Mouse (Mus musculus) liver, adult 2 months (tissue): ENCODE measurements around the gene Ptgr2. TPM values are rescaled to one million over a fixed set of nuclear protein-coding genes. Genes with fewer than 3 reads are reported as not detected.
"Not testable (repeated sequence)": the region's sequence is repeated elsewhere in the genome, so short reads cannot be mapped to it uniquely, and the experiment has no call there.

Experiments
- DNase-seq: peaks from one replicate; pipeline ENCODE4 v3.0.0-alpha.2; 2011; ENCODE audit warnings: low read depth, low spot score; ENCODE audit errors: extremely low read depth
- H3K27ac ChIP-seq: fragments of 200-500 bp; replicated peaks from 2 replicates; pipeline ENCODE4 v1.5.1; 2012; ENCODE audit warnings: low read depth, mild to moderate bottlenecking, control low read depth, inconsistent platforms, low read length; ENCODE audit not compliant: insufficient read depth
- H3K27me3 ChIP-seq: fragments of 200-500 bp; 2 replicates; pipeline ENCODE4 v1.6.1; 2012; ENCODE audit warnings: mild to moderate bottlenecking, moderate library complexity, low read length, inconsistent platforms; ENCODE audit not compliant: control insufficient read depth, insufficient read depth
- H3K36me3 ChIP-seq: fragments of 200-500 bp; 2 replicates; pipeline ENCODE4 v1.6.1; 2012; ENCODE audit warnings: low read length, inconsistent platforms; ENCODE audit not compliant: control insufficient read depth, insufficient read depth
- H3K4me1 ChIP-seq: fragments of 200-500 bp; 2 replicates; pipeline ENCODE4 v1.6.1; 2011; ENCODE audit warnings: low read length; ENCODE audit not compliant: control insufficient read depth, insufficient read depth
- H3K4me3 ChIP-seq: fragments of 200-500 bp; 2 replicates; pipeline ENCODE4 v1.5.1; 2011; ENCODE audit warnings: low read depth, mild to moderate bottlenecking, control low read depth, low read length, moderate library complexity; ENCODE audit not compliant: insufficient read depth
- H3K79me2 ChIP-seq: fragments of 200-500 bp; 2 replicates; pipeline ENCODE4 v1.6.1; 2012; ENCODE audit warnings: inconsistent platforms, mild to moderate bottlenecking, low read length, moderate library complexity; ENCODE audit not compliant: control insufficient read depth, insufficient read depth
- H3K9ac ChIP-seq: fragments of 200-500 bp; 2 replicates; pipeline ENCODE4 v1.6.1; 2012; ENCODE audit warnings: low read depth, mild to moderate bottlenecking, control low read depth, inconsistent platforms, low read length
- CTCF ChIP-seq: fragments of 200-500 bp; IDR thresholded peaks from 2 replicates; pipeline ENCODE4 v1.5.1; 2011; ENCODE audit warnings: low read depth, low read length, control low read depth
- POLR2A ChIP-seq: fragments of 200-500 bp; IDR thresholded peaks from 2 replicates; pipeline ENCODE4 v1.6.1; 2011; ENCODE audit warnings: low read length, control low read depth; ENCODE audit not compliant: insufficient read depth; ENCODE audit errors: extremely low read depth
- WGBS: fragments of 180-500 bp; shearing (Covaris S2); methylation state at CpG from one replicate; pipeline ENCODE4 v1.1.7; 2018; 5-methylcytosine and 5-hydroxymethylcytosine counted together
- polyA plus RNA-seq: library from polyadenylated mRNA; depleted of rRNA; stranded (reverse); fragments of >200 nt; gene quantifications from 2 replicates; pipeline ENCODE4 v1.2.3, GENCODE M21; 2012; rRNA removed
- total RNA-seq: library from RNA; depleted of rRNA; stranded (reverse); fragments of >200 nt; gene quantifications from 2 replicates; pipeline ENCODE4 v1.2.3, GENCODE M21; 2014; rRNA removed

The Ptgr2 gene
- total RNA-seq: 61.9 and 75.3 TPM in 2 replicates
- polyA plus RNA-seq: 16.3 and 18.5 TPM in 2 replicates

DNA sequence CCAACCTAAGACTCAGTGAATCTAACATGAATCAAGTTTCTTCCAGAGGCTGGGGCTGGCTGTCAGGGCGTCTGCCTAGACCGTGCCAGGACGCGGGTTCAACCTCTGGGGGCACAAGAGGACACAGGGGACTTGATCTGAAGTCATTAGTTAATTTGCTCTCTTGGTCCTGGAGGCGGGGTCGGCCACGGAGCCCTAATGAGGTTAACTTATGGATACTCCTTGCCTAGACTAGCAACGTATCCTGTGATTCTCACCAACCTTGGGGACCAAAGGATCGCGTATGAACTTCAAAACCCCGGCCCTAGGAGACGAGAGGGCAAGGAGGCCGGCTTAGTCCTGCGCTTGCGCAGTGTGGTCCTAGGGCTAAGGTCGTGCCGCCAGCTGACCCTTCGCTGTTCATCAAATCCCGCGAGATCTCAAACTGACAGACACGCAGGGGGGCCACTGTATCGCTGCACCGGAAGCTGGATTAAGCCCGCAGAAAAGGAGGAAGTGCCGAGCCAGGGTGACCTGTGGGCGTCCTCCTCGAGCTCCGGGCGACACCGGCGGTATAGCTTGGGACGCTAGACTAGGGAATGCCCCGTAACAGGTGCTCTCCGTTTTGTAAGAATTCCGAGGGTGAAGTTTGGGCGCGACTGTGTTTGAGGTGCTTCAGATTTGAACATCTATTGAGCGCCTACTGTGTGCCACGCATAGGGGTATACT is at the start of gene Ptgr2:
Gene Ptgr2 (plus strand): TSS at position 348 of the 708 bp plus-strand sequence.
- no peaks in the 10 kb centered on the region for H3K27me3 ChIP-seq
- peak; percentile 94 for DNase-seq
- peak within 1 kb of the TSS; percentile 93 for H3K27ac ChIP-seq
- WGBS: under 1% methylated on average over 39 of the region's 39 CpGs
- peaks cover 3% of the 10 kb centered on the region for H3K36me3 ChIP-seq
- peaks cover 13% of the 10 kb centered on the region; the same call in 1 of the 2 replicates for H3K79me2 ChIP-seq
- H3K4me3 ChIP-seq: peak within 1 kb of the TSS; percentile 71
- peak; percentile 87 for TF ChIP-seq POLR2A
- no peak for TF ChIP-seq CTCF
- peaks cover 5% of the 10 kb centered on the region; the same call in 1 of the 2 replicates for H3K4me1 ChIP-seq
- H3K9ac ChIP-seq: peak within 1 kb of the TSS; percentile 86

DNA sequence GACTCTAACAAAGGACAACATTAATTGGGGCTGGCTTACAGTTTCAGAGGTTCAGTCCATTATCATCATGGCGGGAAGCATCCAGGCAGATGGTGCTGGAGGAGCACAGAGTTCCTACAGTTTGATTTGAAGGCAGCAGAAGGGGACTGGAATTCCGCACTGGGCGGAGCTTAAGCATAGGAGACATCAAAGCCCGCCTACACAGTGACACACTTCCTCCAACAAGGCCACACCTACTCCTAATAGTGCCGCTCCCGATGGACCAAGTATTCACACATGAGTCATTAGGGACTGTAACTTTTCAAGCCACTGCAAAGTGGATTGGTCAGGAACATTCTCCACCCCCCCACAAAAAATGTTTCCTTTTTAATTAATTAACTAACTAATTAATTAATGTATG is 49.5 kb upstream of the Ptgr2 start:
- Histone ChIP-seq H3K4me1 (peaks cover 1% of the 10 kb centered on the region; the same call in 1 of the 2 replicates), H3K79me2 (no peaks in the 10 kb centered on the region), H3K27me3 (no peaks in the 10 kb centered on the region), H3K4me3 (no peak overlapping the region), H3K27ac (no peak overlapping the region), H3K36me3 (no peaks in the 10 kb centered on the region), H3K9ac (no peak overlapping the region)
- no peak for TF ChIP-seq CTCF
- no peak for TF ChIP-seq POLR2A
- WGBS: 94% methylated on average over 6 of the region's 6 CpGs
- DNase-seq: no peak

DNA sequence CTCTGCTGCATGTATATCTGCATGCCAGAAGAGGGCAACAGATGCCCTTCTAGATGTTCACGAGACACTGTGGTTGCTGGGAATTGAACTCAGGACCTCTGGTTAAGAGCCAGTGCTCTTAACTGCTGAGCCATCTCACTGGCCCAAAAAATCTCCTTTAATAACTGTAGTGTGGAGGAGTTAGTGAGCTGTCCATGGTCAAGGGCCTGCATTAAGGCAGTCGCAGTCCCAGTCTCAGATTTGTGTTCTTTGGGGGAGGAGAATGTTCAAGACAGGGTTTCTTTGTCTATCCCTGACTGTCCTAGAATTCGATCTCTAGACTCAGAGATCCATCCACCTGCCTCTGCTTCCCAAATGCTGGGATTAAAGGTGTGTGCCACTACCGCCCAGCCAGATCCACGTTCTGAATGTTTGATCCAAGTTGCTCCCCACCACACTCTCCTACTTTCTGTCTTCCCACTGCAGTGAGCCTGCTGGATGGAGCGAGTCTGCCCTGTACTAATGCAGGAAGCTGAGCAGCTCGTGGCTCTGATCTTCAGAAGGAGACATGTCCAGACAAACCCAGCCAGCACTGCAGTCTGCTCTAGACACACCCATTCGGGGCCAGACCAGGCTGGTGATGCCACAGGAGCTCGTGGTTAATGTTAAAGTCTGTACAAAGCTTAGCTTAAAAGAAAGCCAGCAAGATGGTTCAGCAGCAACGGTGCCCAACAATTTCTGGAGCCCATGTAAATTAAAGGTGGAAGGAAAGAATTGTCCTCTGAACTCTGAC is 48.9 kb upstream of the Ptgr2 start:
- no peak for DNase-seq
- Histone ChIP-seq H3K79me2 (no peaks in the 10 kb centered on the region), H3K4me1 (peaks cover 1% of the 10 kb centered on the region; the same call in 1 of the 2 replicates), H3K9ac (no peak overlapping the region), H3K27ac (no peak overlapping the region), H3K4me3 (no peak overlapping the region), H3K27me3 (no peaks in the 10 kb centered on the region), H3K36me3 (no peaks in the 10 kb centered on the region)
- TF ChIP-seq CTCF: no peak
- no peak for TF ChIP-seq POLR2A
- 81% methylated on average over 10 of the region's 10 CpGs for WGBS

DNA sequence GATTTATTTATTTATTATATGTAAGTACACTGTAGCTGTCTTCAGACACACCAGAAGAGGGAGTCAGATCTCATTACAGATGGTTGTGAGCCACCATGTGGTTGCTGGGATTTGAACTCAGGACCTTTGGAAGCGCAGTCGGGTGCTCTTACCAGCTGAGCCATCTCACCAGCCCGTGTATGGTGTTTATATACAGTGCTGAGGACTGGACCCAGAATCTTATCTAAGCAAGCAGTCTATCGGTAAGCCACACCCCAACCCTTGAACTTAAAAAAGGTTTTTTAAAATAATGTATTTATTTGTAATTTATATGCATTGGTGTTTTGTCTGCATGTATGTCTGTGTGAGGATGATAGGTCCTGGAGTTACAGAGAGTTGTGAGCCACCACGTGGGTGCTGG is 48.0 kb upstream of the Ptgr2 start:
- H3K9ac ChIP-seq, H3K27ac ChIP-seq, H3K79me2 ChIP-seq, H3K27me3 ChIP-seq, DNase-seq, H3K4me1 ChIP-seq, H3K36me3 ChIP-seq, H3K4me3 ChIP-seq: not testable (repeated sequence)
- 93% methylated on average over 5 of the region's 5 CpGs for WGBS

DNA sequence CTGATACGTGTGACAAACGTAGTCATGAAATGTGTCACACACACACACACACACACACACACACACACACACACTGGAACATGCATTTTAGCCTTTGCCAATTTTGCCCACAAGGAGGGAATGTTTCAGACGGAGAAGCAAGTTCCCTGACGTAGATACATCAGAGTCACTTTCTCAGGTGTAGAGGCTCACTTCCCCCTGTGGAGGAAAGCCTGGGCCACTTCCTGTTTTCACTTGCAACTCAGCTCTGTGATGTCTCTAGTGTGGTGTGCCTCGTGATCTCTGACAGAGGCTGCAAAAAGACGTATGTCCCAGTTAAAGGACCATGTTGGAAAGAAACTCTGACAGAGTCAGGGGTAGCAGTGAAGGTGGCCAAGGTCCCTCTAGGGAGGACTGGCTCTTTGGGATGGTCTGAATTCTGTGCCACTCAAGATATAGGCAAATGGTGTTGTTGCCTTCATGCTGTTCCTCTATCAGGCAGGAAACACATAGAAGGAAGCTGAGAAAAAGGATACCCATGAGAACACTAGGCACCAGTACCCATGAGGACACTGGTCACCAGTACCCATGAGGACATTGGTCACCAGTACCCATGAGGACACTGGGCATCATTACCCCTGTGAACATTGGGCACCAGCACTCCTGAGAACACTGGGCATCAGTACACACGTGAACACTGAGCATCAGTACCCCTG is 41.8 kb upstream of the Ptgr2 start:
- 86% methylated on average over 7 of the region's 7 CpGs for WGBS
- no peaks in the 10 kb centered on the region for H3K79me2 ChIP-seq
- no peaks in the 10 kb centered on the region for H3K36me3 ChIP-seq
- no peaks in the 10 kb centered on the region for H3K27me3 ChIP-seq
- DNase-seq: no peak
- H3K4me1 ChIP-seq: no peaks in the 10 kb centered on the region
- no peak overlapping the region for H3K9ac ChIP-seq
- no peak overlapping the region for H3K27ac ChIP-seq
- TF ChIP-seq POLR2A (no peak), CTCF (no peak)
- no peak overlapping the region for H3K4me3 ChIP-seq
